Mouse (Mus musculus) retina, postnatal 7 days (tissue): ENCODE results near the gene Itgb5.

Experiments
- DNase-seq: peaks from one replicate; pipeline ENCODE4 v3.0.0-alpha.2; 2012; ENCODE audit warnings: low read depth, low spot score

The Itgb5 gene

GRCm38 (mm10) chr16:33878041-33878783 is 48.7 kb downstream of the Itgb5 start:
- DNase-seq: no peak

GRCm38 (mm10) chr16:33879031-33879430 is 49.6 kb downstream of the Itgb5 start:
- no peak for DNase-seq

GRCm38 (mm10) chr16:33879556-33879955 is 50.1 kb downstream of the Itgb5 start:
- no peak for DNase-seq

GRCm38 (mm10) chr16:33880765-33881164 is 51.3 kb downstream of the Itgb5 start:
- DNase-seq: no peak

GRCm38 (mm10) chr16:33882540-33882939 is 53.1 kb downstream of the Itgb5 start:
- no peak for DNase-seq

GRCm38 (mm10) chr16:33883046-33883975 is 53.8 kb downstream of the Itgb5 start:
- DNase-seq: no peak

GRCm38 (mm10) chr16:33884201-33884600 is 54.7 kb downstream of the Itgb5 start:
- DNase-seq: no peak

- no peak for DNase-seq
These were observed 55.6 kb downstream of the Itgb5 start for GRCm38 (mm10) chr16:33885021-33885471.

- DNase-seq: no peak
These were observed 56.3 kb downstream of the Itgb5 start for GRCm38 (mm10) chr16:33885671-33886328.

- DNase-seq: no peak
These were observed 57.2 kb downstream of the Itgb5 start for GRCm38 (mm10) chr16:33886665-33887064.

GRCm38 (mm10) chr16:33887981-33888380 is 58.5 kb downstream of the Itgb5 start:
- no peak for DNase-seq

GRCm38 (mm10) chr16:33889000-33889607 is 59.6 kb downstream of the Itgb5 start:
- DNase-seq: no peak

- DNase-seq: no peak
These were observed 61.6 kb downstream of the Itgb5 start for GRCm38 (mm10) chr16:33891099-33891498.

- peak; percentile 42 for DNase-seq
These were observed 62.3 kb downstream of the Itgb5 start for GRCm38 (mm10) chr16:33891561-33892281.

- DNase-seq: no peak
These were observed 63.1 kb downstream of the Itgb5 start for GRCm38 (mm10) chr16:33892539-33892938.

- no peak for DNase-seq
These were observed 64.3 kb downstream of the Itgb5 start for GRCm38 (mm10) chr16:33893796-33894195.

GRCm38 (mm10) chr16:33894449-33894848 is 65.0 kb downstream of the Itgb5 start:
- no peak for DNase-seq

GRCm38 (mm10) chr16:33895690-33896089 is 66.2 kb downstream of the Itgb5 start:
- DNase-seq: no peak

GRCm38 (mm10) chr16:33896801-33897200 is 67.3 kb downstream of the Itgb5 start:
- DNase-seq: no peak

GRCm38 (mm10) chr16:33903664-33904441 is 74.4 kb downstream of the Itgb5 start:
- DNase-seq: no peak
